ENCODE assay signal across 10 mouse cellular contexts in the genomic region with DNA sequence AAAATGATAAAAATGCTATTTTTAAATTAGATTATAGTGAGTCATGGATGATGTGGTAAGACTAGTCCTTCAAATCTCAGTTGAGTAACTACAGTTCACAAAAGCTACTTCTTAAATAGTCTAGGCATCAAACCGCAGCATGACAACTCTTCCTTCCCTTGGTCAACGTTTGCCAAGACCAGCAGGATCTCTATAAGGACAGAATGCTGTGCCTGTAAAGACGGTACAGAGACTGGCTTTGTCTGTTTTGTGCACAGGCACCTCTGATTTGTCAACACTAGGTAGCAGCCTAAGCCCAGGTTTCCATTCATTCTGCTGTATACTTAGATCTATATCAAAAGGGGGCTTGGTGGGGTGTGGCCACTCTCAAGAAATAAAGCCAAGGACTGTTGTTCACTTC. TPM values are rescaled to one million over a fixed set of nuclear protein-coding genes. Genes with fewer than 3 reads are reported as not detected.
A peak's percentile ranks its signal among the peaks of the same experiment; 100 is the strongest.
DNase-seq lines count a peak whose midpoint lies in the region; ATAC-seq and TF ChIP-seq lines count a peak whose summit lies in the region.
"Had no signal": no experiment of that assay in that cellular context is flagged by ENCODE, and none has a peak within 500 bp of the region (broad histone marks: within the 10 kb centered on the region; RNA-seq: fewer than 3 reads in every experiment).

No protein-coding gene starts in this region.

- H3K27me3 ChIP-seq in kidney, postnatal 0 days (ENCODE audit: insufficient read depth, low read length), result no peaks in the 10 kb centered on the region
- H3K27me3 ChIP-seq in kidney, embryonic 16.5 days (ENCODE audit: insufficient read depth, low read length), result no peaks in the 10 kb centered on the region
- no peaks in the 10 kb centered on the region for H3K27me3 ChIP-seq in E14TG2a.4 (ENCODE audit: insufficient read depth, low read length)
- no peaks in the 10 kb centered on the region for H3K27me3 ChIP-seq in limb, embryonic 14.5 days (ENCODE audit: control insufficient read depth, insufficient read depth, low read length)
- H3K27me3 ChIP-seq: embryonic facial prominence, embryonic 12.5 days; limb, embryonic 15.5 days had no signal

- TF ChIP-seq POLR2A in limb, embryonic 14.5 days (IDR thresholded peaks at IDR 0.05; ENCODE audit: borderline replicate concordance, extremely low read depth, insufficient read depth, insufficient read length), result no peak

- H3K27ac ChIP-seq in kidney, postnatal 0 days, result no peak overlapping the region
- H3K27ac ChIP-seq in kidney, embryonic 16.5 days (ENCODE audit: low read length), result no peak overlapping the region
- H3K27ac ChIP-seq in limb, embryonic 14.5 days (replicated peaks; ENCODE audit: low read depth, low read length), result no peak overlapping the region
- H3K27ac ChIP-seq: embryonic facial prominence, embryonic 12.5 days; limb, embryonic 15.5 days had no signal

- no peak overlapping the region for H3K4me2 ChIP-seq in kidney, postnatal 0 days (ENCODE audit: low read length)
- no peak overlapping the region for H3K4me2 ChIP-seq in kidney, embryonic 16.5 days (replicated peaks; ENCODE audit: low read depth, low read length)
- H3K4me2 ChIP-seq in limb, embryonic 14.5 days (replicated peaks; ENCODE audit: low read depth, low read length, severe bottlenecking), result no peak overlapping the region
- H3K4me2 ChIP-seq: embryonic facial prominence, embryonic 12.5 days; limb, embryonic 15.5 days had no signal

- DNase-seq in kidney, postnatal 0 days (ENCODE audit: low spot score), result peak; percentile 73
- DNase-seq in embryo, embryonic 9.5 days (ENCODE audit: extremely low spot score), result peak; percentile 13
- DNase-seq in limb, embryonic 14.5 days (ENCODE audit: low spot score), result peak; percentile 62
- peak; percentile 69 for DNase-seq in retina, embryonic 14.5 days (ENCODE audit: low spot score)
- no peak for DNase-seq in liver
- DNase-seq in right cerebral cortex, postnatal 4 days, result no peak

- peak; percentile 72 for TF ChIP-seq CTCF in kidney, postnatal 0 days (IDR thresholded peaks at IDR 0.05; ENCODE audit: low read depth)
- TF ChIP-seq CTCF in E14TG2a.4 (conservative IDR thresholded peaks at IDR 0.05; ENCODE audit: low read length), result 0 out of 2 replicates have a peak, but pooled peaks have one; percentile 9

- H3K4me1 ChIP-seq in kidney, postnatal 0 days (replicated peaks; ENCODE audit: insufficient read depth, low read length), result no peaks in the 10 kb centered on the region
- no peaks in the 10 kb centered on the region for H3K4me1 ChIP-seq in kidney, embryonic 16.5 days (ENCODE audit: insufficient read depth, low read length)
- H3K4me1 ChIP-seq in E14TG2a.4 (replicated peaks; ENCODE audit: low read depth, low read length), result no peaks in the 10 kb centered on the region
- H3K4me1 ChIP-seq in limb, embryonic 14.5 days (ENCODE audit: control insufficient read depth, insufficient read depth, low read length), result no peaks in the 10 kb centered on the region
- H3K4me1 ChIP-seq: embryonic facial prominence, embryonic 12.5 days; limb, embryonic 15.5 days had no signal

- H3K9ac ChIP-seq in kidney, postnatal 0 days (ENCODE audit: low read depth, low read length), result no peak overlapping the region
- H3K9ac ChIP-seq in kidney, embryonic 16.5 days (replicated peaks; ENCODE audit: low read length), result no peak overlapping the region
- no peak overlapping the region for H3K9ac ChIP-seq in limb, embryonic 14.5 days (ENCODE audit: low read depth, low read length, severe bottlenecking)
- H3K9ac ChIP-seq: embryonic facial prominence, embryonic 12.5 days; limb, embryonic 15.5 days had no signal

- no peak overlapping the region for H3K4me3 ChIP-seq in kidney, postnatal 0 days (replicated peaks; ENCODE audit: low read depth, low read length)
- H3K4me3 ChIP-seq in kidney, embryonic 16.5 days (ENCODE audit: low read length), result no peak overlapping the region
- no peak overlapping the region for H3K4me3 ChIP-seq in E14TG2a.4 (replicated peaks; ENCODE audit: low read length)
- no peak overlapping the region for H3K4me3 ChIP-seq in limb, embryonic 14.5 days (replicated peaks; ENCODE audit: low read length)
- H3K4me3 ChIP-seq: embryonic facial prominence, embryonic 12.5 days; limb, embryonic 15.5 days had no signal

- H3K36me3 ChIP-seq in kidney, postnatal 0 days (ENCODE audit: insufficient read depth, low read length), result no peaks in the 10 kb centered on the region
- no peaks in the 10 kb centered on the region for H3K36me3 ChIP-seq in kidney, embryonic 16.5 days (ENCODE audit: insufficient read depth, low read length)
- no peaks in the 10 kb centered on the region for H3K36me3 ChIP-seq in E14TG2a.4 (ENCODE audit: insufficient read depth, low read length)
- no peaks in the 10 kb centered on the region for H3K36me3 ChIP-seq in limb, embryonic 14.5 days (ENCODE audit: control insufficient read depth, insufficient read depth, low read length)
- H3K36me3 ChIP-seq: embryonic facial prominence, embryonic 12.5 days; limb, embryonic 15.5 days had no signal

- no peaks in the 10 kb centered on the region for H3K9me3 ChIP-seq in kidney, postnatal 0 days (replicated peaks; ENCODE audit: low read length)
- H3K9me3 ChIP-seq in kidney, embryonic 16.5 days (ENCODE audit: low read length), result no peaks in the 10 kb centered on the region
- H3K9me3 ChIP-seq in E14TG2a.4 (ENCODE audit: low read length), result no peaks in the 10 kb centered on the region
- H3K9me3 ChIP-seq in limb, embryonic 14.5 days (ENCODE audit: control insufficient read depth, low read length), result no peaks in the 10 kb centered on the region
- H3K9me3 ChIP-seq: embryonic facial prominence, embryonic 12.5 days; limb, embryonic 15.5 days had no signal

- ATAC-seq in kidney, postnatal 0 days (replicated peaks; ENCODE audit: low FRiP score, low read depth), result no peak
- ATAC-seq in kidney, embryonic 16.5 days (ENCODE audit: low FRiP score, low TSS enrichment), result no peak; the same call in 1 of the 2 replicates
- ATAC-seq in limb, embryonic 14.5 days (ENCODE audit: low FRiP score, low read depth), result peak; percentile 65; the same call in 1 of the 2 replicates

- WGBS in kidney, postnatal 0 days, result 36% methylated on average over 3 of the region's 3 CpGs
- WGBS in kidney, embryonic 16.5 days, result 43% methylated on average over 3 of the region's 3 CpGs
- WGBS in limb, embryonic 14.5 days, result 44% methylated on average over 3 of the region's 3 CpGs

RNA-seq across cellular contexts. Expression of a gene that starts 27.8 kb away (rescaled TPM):
- 151 and 164 TPM in 2 replicates for polyA plus RNA-seq in kidney, postnatal 0 days (2015; fragmentation: Nextera tagmentation; extraction: Ambion mirVana)
- polyA plus RNA-seq in kidney, embryonic 16.5 days (2015; fragmentation: Nextera tagmentation; extraction: Ambion mirVana), result 141 and 147 TPM in 2 replicates
- polyA plus RNA-seq in limb, embryonic 14.5 days (2012; rRNA removed), result 91.7 and 115 TPM in 2 replicates
- 119 and 126 TPM in 2 replicates for polyA plus RNA-seq in limb, embryonic 14.5 days (2014; fragmentation: Nextera tagmentation; extraction: Ambion mirVana)

Comparison
In these comparisons a context has a peak if more than half of its experiments do, and no peak if none do; other contexts are left out.
1. DNase-seq: peak in kidney, postnatal 0 days (single experiment), embryo, embryonic 9.5 days (single experiment), limb, embryonic 14.5 days (single experiment) and retina, embryonic 14.5 days (single experiment); none in liver (single experiment) and right cerebral cortex, postnatal 4 days (single experiment).